In the genomic region with DNA sequence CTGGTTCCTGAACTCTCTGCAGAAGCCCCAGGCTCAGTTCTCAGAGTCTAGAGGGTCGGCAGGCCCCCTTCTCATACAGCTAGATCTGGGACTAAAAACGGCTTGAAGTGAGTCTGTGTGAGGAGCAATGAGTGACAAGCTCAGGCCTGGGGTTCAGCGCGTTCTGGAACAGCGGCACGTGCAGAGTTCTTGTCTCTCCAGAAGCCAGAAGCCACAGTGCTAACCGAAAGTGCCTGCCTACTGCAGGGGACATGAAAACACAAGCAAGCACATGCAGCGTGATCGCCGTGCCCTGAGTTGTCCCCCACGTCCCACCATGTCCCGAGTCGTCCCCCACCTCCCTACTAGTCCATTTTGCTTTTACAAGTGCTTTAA, we compare ENCODE assay signal across 12 mouse cellular contexts. TPM values are rescaled to one million over a fixed set of nuclear protein-coding genes. Genes with fewer than 3 reads are reported as not detected.
A peak's percentile ranks its signal among the peaks of the same experiment; 100 is the strongest.
DNase-seq lines count a peak whose midpoint lies in the region; ATAC-seq and TF ChIP-seq lines count a peak whose summit lies in the region.
"Had no signal": no experiment of that assay in that cellular context is flagged by ENCODE, and none has a peak within 500 bp of the region (broad histone marks: within the 10 kb centered on the region; RNA-seq: fewer than 3 reads in every experiment).

No protein-coding gene starts in this region.

- TF ChIP-seq POLR2A in ES-Bruce4 (IDR thresholded peaks at IDR 0.05; ENCODE audit: insufficient read depth, low read length), result no peak

- DNase-seq in R1 (ENCODE audit: low read depth, low spot score), result peak; percentile 49
- no peak for DNase-seq in right cerebral cortex, postnatal 4 days
- no peak for DNase-seq in cerebellum, adult 18-20 months
- DNase-seq: cerebellum, adult 2 months had no signal

- no peak for TF ChIP-seq CTCF in ES-Bruce4 (IDR thresholded peaks at IDR 0.05; ENCODE audit: low read depth, low read length)

- 78% methylated on average over 13 of the region's 13 CpGs for WGBS in kidney, embryonic 15.5 days
- 78% methylated on average over 13 of the region's 13 CpGs for WGBS in kidney, embryonic 16.5 days

- H3K9ac ChIP-seq in kidney, embryonic 15.5 days, result no peak overlapping the region
- no peak overlapping the region for H3K9ac ChIP-seq in kidney, embryonic 16.5 days (replicated peaks; ENCODE audit: low read length)
- H3K9ac ChIP-seq in ES-Bruce4 (ENCODE audit: low read depth, poor library complexity, severe bottlenecking), result peak overlapping the region; percentile 3
- H3K9ac ChIP-seq: embryonic facial prominence, embryonic 12.5 days; forebrain, embryonic 13.5 days; limb, embryonic 12.5 days had no signal

- H3K27me3 ChIP-seq in kidney, embryonic 15.5 days, result no peaks in the 10 kb centered on the region
- H3K27me3 ChIP-seq in kidney, embryonic 16.5 days (ENCODE audit: insufficient read depth, low read length), result no peaks in the 10 kb centered on the region
- H3K27me3 ChIP-seq in ES-Bruce4 (ENCODE audit: control insufficient read depth, insufficient read depth, low read length, poor library complexity, severe bottlenecking), result no peaks in the 10 kb centered on the region
- peaks cover 56% of the 10 kb centered on the region for H3K27me3 ChIP-seq in megakaryocyte, embryonic 14.5 days (replicated peaks)
- H3K27me3 ChIP-seq: embryonic facial prominence, embryonic 12.5 days; forebrain, embryonic 13.5 days; limb, embryonic 12.5 days had no signal

- no peak overlapping the region for H3K4me2 ChIP-seq in kidney, embryonic 15.5 days
- no peak overlapping the region for H3K4me2 ChIP-seq in kidney, embryonic 16.5 days (replicated peaks; ENCODE audit: low read depth, low read length)
- H3K4me2 ChIP-seq: embryonic facial prominence, embryonic 12.5 days; forebrain, embryonic 13.5 days; limb, embryonic 12.5 days had no signal

- H3K4me1 ChIP-seq in kidney, embryonic 15.5 days, result peaks cover 26% of the 10 kb centered on the region
- peaks cover 21% of the 10 kb centered on the region for H3K4me1 ChIP-seq in kidney, embryonic 16.5 days (ENCODE audit: insufficient read depth, low read length)
- peaks cover 13% of the 10 kb centered on the region for H3K4me1 ChIP-seq in ES-Bruce4 (ENCODE audit: control insufficient read depth, insufficient read depth, low read length)
- H3K4me1 ChIP-seq in megakaryocyte, embryonic 14.5 days, result peaks cover 48% of the 10 kb centered on the region
- H3K4me1 ChIP-seq: forebrain, embryonic 13.5 days had no signal

- no peak overlapping the region for H3K4me3 ChIP-seq in kidney, embryonic 15.5 days (replicated peaks)
- no peak overlapping the region for H3K4me3 ChIP-seq in kidney, embryonic 16.5 days (ENCODE audit: low read length)
- H3K4me3 ChIP-seq in ES-Bruce4 (ENCODE audit: low read depth, low read length), result 0 out of 2 replicates have a peak overlapping the region, but pooled peaks have one; percentile 6
- peak overlapping the region; percentile 62 for H3K4me3 ChIP-seq in megakaryocyte, embryonic 14.5 days (replicated peaks)
- H3K4me3 ChIP-seq: embryonic facial prominence, embryonic 12.5 days; forebrain, embryonic 13.5 days; limb, embryonic 12.5 days had no signal

- ATAC-seq in kidney, embryonic 15.5 days (replicated peaks; ENCODE audit: low FRiP score), result no peak
- ATAC-seq in kidney, embryonic 16.5 days (ENCODE audit: low FRiP score, low TSS enrichment), result no peak
- ATAC-seq: forebrain, embryonic 13.5 days had no signal

- no peaks in the 10 kb centered on the region for H3K9me3 ChIP-seq in kidney, embryonic 15.5 days (replicated peaks)
- no peaks in the 10 kb centered on the region for H3K9me3 ChIP-seq in kidney, embryonic 16.5 days (ENCODE audit: low read length)
- H3K9me3 ChIP-seq in ES-Bruce4 (replicated peaks; ENCODE audit: control insufficient read depth, insufficient read depth, low read length, poor library complexity, severe bottlenecking), result no peaks in the 10 kb centered on the region
- no peaks in the 10 kb centered on the region for H3K9me3 ChIP-seq in megakaryocyte, embryonic 14.5 days
- H3K9me3 ChIP-seq: embryonic facial prominence, embryonic 12.5 days; forebrain, embryonic 13.5 days; limb, embryonic 12.5 days had no signal

- H3K36me3 ChIP-seq in kidney, embryonic 15.5 days, result no peaks in the 10 kb centered on the region
- no peaks in the 10 kb centered on the region for H3K36me3 ChIP-seq in kidney, embryonic 16.5 days (ENCODE audit: insufficient read depth, low read length)
- H3K36me3 ChIP-seq in ES-Bruce4 (ENCODE audit: control insufficient read depth, insufficient read depth, low read length, poor library complexity, severe bottlenecking), result no peaks in the 10 kb centered on the region
- no peaks in the 10 kb centered on the region for H3K36me3 ChIP-seq in megakaryocyte, embryonic 14.5 days (replicated peaks; ENCODE audit: low read length)
- H3K36me3 ChIP-seq: embryonic facial prominence, embryonic 12.5 days; limb, embryonic 12.5 days had no signal

- no peak for TF ChIP-seq EP300 in ES-Bruce4 (IDR thresholded peaks at IDR 0.05; ENCODE audit: insufficient read depth, low read depth, low read length)

- 0 out of 2 replicates have a peak overlapping the region, but pooled peaks have one; percentile 30 for H3K27ac ChIP-seq in kidney, embryonic 15.5 days
- H3K27ac ChIP-seq in kidney, embryonic 16.5 days (ENCODE audit: low read length), result no peak overlapping the region
- H3K27ac ChIP-seq in ES-Bruce4 (ENCODE audit: insufficient read depth, low read length), result 0 out of 2 replicates have a peak overlapping the region, but pooled peaks have one; percentile 3
- H3K27ac ChIP-seq: embryonic facial prominence, embryonic 12.5 days; forebrain, embryonic 13.5 days; hindbrain, postnatal 0 days had no signal

RNA-seq across cellular contexts. Expression of a gene that starts 18.3 kb away (rescaled TPM):
- polyA plus RNA-seq in kidney, embryonic 15.5 days (2015; fragmentation: Nextera tagmentation; extraction: Ambion mirVana), result 78.2 and 80.3 TPM in 2 replicates
- polyA plus RNA-seq in kidney, embryonic 16.5 days (2015; fragmentation: Nextera tagmentation; extraction: Ambion mirVana), result 84.8 and 94.7 TPM in 2 replicates
- 40.9 and 45.3 TPM in 2 replicates for polyA plus RNA-seq in ES-Bruce4 (2011; ENCODE audit: insufficient read depth, insufficient read length, low read depth, missing spikeins)
- polyA plus RNA-seq in megakaryocyte, embryonic 14.5 days (2012; ENCODE audit: insufficient read depth, low replicate concordance), result 59.9 and 92.2 TPM in 2 replicates

Comparison
In these comparisons a context has a peak if more than half of its experiments do, and no peak if none do; other contexts are left out.
1. H3K4me3 ChIP-seq: peak in ES-Bruce4 (single experiment) and megakaryocyte, embryonic 14.5 days (single experiment); none in kidney, embryonic 15.5 days (single experiment) and kidney, embryonic 16.5 days (single experiment).